Mouse (Mus musculus) thymus, postnatal 25 days (tissue): ENCODE measurements around the gene Lmo7.

ENCODE experiments used
- DNase-seq: peaks from one replicate; pipeline ENCODE4 v3.0.0; 2022

Lmo7 gene

DNA sequence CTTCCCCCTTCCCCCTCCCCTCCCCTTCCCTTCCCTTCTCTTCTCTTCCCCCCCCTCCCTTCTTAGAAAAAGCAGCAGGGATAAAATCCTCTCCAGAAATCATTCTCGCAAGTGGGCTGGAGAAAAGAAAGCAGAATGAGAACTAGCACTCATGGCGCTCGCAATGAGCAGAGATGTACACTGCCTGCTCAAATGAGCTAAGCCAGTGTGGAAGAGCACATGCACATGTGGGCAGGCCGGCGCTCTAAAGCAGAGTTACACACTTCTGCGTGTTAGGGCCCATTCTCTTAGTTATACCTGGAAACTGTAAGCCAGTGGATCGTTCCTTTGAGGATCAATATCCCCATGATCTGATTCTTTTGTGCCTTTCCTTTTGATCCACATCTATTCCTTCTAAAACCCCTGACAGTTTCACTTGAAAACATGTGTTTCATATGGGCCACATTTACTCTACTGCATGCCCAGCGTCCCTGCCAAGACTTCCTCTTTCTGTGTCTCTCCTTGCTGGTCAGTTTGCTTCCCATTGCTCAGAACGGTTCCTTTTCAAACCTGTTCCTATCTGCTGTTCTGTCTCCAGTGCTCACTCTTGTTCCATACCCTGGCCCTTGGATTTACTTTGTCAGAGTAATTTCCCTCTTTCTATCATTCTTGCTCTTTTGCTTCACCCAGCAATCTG lies 224.2 kb downstream of the Lmo7 start:
- no peak for DNase-seq

DNA sequence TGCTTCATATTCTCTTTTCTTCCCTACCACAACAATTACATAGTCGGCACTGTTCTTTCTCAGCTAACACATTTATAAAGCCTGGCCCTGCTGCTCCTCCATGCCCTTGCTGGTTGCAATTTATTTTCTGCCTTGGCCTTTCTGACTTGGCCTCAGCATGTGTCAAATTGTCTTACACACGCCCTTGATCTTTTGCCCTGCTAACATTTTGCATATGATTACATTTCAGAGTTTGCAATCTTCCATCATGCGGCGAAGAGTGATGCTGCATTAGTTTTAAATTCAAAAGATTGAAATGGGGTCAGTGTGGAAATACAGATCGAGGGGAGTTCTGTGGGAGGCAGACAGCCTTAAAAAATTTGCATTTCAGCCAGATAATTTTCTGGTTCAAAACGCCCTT lies 234.6 kb downstream of the Lmo7 start:
- DNase-seq: no peak

DNA sequence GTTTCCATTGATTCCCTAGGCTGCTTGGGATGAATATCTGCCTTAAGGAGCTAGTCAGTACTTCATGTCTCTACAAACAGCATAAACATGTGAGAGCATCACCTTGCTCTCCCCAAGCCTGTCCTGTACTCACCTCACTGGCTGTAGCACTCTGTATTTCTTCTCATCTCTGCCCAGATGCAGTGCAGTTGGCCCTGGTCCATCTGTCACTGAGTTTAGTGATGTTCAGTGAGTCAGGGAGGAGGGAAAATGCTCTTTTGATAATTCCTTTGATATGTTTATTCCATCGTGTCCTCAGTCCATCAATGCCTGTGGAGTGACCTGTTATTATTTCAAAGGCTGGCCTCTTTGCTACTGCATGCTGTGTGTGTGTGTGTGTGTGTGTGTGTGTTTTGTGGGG lies 235.2 kb downstream of the Lmo7 start:
- DNase-seq: no peak

DNA sequence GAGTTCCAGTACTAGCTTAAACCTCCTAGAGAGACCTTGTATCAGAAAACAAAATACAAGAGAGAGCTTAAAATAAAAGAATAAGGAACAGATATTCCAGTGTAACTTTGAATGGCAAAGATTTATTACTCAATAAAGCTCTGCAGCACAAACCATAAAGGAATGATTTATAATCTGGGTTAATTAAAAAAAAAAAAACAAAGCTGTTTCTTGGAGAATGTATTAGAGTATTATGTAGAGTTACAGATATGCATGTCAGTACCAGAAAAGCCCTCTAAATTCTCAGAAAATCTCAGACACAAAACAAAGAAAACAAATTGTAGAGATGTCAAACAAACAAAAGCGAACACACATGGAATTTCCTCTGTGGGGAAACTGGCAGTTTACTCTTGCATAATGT lies 243.0 kb downstream of the Lmo7 start:
- no peak for DNase-seq

DNA sequence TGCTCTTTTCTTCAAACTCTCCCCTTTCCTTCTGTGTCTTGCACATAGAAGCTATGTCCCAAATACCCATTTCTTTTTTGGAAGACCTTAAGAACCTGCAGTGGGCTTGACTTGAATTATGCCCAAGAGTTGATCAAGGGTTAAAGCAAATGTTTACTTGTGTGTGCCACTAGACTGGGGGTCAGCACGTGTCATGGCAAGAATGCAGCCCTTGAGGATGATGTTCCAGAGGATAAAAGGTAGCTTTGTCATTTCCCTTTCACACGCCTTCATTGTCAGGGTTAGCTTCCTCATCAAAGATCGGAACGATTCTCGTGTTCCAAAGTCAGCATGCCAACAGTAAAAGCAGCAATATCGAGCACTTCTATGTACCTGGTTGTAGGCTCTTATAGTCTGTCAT lies 243.4 kb downstream of the Lmo7 start:
- no peak for DNase-seq

DNA sequence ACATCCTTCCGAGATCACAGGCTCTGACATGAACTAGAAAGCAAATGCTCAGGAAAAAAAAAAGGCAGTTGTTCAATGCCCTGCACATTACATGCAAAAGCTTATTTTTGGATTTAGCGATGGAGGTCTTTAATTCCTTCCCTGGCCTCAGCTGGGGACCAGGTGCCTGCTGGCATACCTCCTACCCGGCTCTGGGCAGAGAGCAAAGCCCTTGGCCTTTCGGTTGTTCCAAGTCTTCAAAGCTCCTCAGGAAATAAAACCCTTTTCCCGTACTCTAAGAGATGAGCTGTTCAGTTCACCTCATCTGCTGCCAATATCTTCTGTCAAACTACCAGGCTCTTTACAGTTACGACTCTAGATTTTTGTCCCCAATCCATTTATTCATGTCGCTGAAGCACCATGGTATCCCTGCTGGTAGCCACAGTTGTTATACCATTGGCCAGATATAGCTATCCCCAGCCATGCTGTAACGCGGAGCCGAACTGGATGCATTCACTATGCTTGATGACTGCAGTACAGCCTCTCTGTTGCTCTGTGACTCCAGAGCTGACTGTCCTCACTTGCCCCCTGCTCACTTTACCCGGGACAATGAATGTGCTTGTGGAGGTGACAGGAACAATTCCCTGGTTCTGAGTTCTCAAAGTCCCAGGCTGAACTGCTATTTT lies 246.4 kb downstream of the Lmo7 start:
- no peak for DNase-seq
